Mouse (Mus musculus) common myeloid progenitor, adult 5-6 weeks (primary cell): ENCODE results near the gene Aurkb. TPM values are rescaled to one million over a fixed set of nuclear protein-coding genes. Genes with fewer than 3 reads are reported as not detected.

Source experiments
- ATAC-seq: replicated peaks from 2 replicates; pipeline ENCODE4 v1.8.0; 2016; ENCODE audit warnings: low read depth, mild to moderate bottlenecking, moderate TSS enrichment, inconsistent platforms; ENCODE audit not compliant: poor library complexity, severe bottlenecking
- total RNA-seq: library from RNA; stranded (forward); fragments of 200-1000, 187-1606 nt; gene quantifications from 2 replicates; pipeline ENCODE4 v1.2.3, GENCODE M21; 2017

Gene Aurkb
- total RNA-seq, 1 experiment from 2014 or later: 121 TPM

DNA sequence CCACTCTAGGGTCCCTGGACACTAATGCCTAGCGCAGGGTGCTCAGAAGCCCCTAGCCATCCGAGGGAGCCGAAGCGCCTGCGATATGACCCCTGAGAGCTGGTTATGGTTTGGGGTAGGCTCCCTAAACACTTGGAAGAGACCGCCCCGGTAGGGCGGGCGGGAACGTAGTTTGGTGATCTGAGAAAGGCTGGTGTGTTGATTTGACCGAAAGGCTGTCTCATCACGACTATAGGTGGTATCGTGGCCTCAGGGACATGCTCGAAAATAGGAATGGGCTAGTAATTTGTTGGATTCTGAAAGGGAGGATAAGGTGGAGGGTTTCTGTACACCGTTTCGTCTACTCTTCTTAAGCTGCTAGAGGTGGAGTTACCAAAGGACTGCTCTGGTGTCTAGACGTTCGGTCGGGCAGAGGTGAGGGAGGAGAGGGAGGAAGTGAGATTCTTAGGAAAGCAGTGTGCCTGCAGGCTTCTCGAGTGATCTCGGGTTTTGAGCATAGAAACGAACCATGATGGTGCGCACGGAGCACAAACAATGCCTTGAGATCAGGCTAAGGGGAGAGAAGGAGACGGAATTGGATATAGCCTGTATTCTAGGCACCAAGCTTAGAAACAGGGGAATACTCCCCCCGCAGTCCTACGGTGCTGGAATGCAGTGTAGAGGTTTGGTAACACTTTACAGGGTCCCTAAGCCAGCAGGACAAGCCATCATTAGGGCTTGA, 50.2 kb downstream of the Aurkb start:
- no peak for ATAC-seq

DNA sequence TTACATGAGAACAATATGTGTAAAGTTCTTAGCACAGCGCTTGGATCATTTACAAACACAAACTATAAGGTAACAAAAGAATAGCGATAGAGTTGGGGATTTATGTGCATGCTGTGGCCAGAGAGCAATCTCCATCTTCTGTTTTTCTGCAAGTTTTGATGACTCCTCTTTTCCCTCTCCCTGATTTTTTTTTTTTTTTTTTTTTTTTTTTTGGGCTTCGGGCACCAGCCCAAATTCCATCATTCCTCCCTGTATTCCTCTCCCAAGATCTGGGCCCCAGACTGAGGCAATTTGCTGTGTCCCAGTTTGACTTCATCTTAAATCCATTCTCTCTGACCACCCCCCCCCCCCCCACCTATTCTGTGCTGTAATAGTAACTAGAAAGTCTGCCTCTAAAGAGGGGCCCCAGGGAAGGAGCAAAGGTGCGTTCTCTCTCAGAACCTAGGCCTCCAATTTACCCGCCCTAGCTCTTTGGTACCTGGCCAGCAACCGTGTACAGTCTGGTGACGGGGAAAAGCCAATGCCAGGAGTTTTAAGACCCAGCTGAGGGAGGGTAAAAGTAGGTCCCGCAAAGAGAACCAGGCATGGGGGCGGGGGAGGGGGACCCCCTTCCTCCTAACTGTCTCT, 51.0 kb downstream of the Aurkb start:
- ATAC-seq: no peak

DNA sequence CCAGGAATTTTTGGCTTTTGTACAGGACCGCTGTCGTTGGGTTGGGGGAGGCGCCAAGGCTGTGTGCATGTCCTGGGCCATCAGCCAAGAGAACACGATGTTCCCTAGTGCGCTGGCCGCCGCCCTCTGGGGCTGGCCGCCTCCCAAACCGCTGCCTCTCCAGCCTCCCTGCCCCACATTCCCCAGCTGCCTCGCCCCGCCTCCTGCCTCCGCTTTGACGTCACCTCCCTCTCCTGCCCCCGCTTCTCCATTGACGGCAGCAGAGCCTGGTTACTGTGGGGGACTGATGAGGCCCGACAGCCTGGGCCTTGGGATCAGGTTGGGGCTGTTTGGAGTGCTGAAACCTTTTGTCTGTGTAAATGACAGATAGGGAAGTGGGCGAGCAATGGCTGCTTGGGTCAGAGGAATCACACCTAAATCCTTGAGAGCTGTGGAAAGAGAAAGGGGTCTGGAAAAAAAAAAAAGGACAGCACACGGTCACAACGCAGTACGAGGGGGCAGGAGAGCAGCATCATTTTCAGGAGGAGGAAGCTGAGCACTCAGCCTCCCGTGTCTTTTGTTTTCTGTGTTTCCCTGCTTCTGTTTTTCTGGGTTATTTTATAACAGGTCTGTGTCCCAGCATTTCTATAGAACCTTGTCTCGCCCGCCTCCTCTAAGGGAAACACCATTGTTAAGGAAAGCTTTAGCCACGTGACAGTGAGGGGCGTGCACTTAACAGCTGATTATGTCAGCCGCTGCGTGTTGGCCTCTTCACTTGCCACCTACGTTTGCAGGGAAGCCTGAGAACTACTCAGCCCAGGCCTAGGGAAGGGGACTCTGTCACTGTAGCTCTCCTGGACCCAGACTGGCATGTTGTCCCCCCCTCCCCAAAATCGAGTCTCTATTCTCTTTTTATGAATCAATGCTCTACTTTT, 51.8 kb downstream of the Aurkb start:
- peak; percentile 27 for ATAC-seq

DNA sequence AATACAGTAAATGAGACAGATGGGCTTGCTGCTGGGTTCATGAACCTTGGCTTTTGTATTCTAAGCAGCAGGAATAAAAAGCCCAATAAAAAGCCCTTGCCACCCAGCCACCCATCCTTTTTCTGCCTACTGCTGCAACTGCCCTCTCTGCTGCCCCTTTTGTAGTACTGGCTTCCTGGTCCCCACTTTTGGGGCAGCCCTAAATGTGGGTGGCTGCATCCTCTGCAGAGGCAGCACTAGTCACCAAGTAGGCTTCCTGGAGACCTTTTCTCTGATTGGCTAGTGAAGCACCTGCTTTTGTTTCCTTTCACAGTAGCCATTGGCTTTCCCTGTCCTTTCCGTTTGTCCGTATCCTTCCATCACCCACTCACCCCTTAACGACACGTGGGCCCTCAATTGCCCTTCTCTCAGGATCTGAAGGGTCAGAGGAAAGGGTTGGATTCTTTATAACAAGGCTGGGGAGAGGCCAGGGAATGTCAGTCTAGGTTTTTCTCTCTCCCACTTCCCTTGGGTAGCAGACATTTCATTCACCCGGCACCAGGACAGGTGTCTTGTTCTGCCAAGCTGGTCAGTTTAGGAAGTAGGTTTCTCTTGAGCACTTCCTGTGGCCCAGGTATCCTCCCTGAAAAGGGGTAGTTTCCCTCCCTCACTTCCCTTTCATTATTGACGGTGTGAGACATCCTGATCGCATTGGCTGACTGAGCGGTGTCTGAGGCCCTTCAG, 52.8 kb downstream of the Aurkb start:
- ATAC-seq: no peak

DNA sequence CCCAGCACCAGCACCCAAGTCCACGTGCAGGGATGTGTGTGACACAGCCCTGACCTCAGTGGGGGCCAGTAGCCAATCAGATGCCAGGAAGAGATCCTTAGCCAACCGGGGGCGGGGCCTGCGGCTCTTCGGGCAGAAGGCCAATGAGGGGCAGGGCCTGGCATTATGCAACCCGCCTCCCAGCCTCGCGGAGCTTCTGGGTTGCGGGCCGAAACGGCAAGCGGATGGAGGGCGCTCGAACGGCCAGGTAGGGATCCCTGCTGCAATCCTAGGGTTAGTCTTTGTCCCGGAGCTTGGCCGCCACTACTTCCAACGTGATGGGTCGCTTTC, 53.3 kb downstream of the Aurkb start:
- ATAC-seq: peak; percentile 34

DNA sequence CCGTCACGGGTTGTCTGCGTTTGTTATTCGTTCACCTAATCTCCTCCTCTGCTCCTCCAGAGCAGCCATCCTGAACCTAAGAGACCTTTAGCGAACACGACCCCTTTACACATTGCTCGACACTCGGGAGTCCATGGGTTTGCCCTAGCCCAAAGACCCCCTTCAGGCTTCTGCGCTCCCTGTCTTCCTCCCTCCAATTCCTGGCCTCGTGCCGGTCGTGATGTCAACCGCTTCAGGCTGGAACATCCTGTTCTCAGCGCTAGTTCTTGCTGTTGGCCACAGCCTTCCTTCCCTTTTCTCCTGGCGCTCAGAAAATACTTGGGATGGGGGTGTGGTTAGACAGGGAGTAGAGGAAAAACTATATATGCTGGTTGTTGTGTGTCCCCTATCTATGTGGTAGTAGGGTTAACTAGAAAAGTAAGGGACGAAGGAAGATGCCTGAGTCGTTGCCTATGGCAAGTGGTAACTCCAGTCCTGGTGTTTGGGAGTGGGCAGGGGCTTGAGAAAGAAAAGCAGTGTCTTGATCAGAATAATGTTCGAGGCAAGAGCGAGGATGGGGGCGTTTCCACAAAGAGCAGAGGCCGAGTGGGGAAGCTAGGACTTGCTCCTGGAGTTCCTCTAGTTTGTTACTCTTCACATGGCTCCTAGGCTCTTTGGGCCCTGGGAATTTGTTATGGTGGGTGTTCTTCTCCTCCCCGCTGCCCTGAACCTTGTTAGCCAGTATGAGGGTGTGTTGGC, 53.9 kb downstream of the Aurkb start:
- ATAC-seq: no peak

DNA sequence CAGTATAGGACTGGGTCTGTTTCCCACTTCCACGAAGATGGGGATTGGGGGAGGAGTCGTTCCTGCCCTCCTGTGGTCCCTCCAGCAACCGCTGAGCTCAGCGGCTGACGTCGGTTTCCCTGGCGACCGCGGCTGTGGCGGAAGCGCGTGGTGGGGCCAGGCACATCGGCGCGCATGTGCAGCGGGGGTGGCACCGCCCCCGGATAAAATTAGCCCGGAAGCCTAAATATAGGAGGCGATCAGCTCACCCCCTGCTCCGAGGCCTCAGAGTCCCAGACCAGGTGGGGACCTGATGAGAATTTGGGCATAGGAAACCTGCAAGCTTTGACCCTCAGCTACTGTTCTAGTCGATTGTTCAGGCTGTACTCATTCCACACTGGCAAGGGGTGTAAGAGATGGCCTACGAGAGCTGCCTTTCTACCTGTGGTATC, 54.5 kb downstream of the Aurkb start:
- ATAC-seq: peak; percentile 40

DNA sequence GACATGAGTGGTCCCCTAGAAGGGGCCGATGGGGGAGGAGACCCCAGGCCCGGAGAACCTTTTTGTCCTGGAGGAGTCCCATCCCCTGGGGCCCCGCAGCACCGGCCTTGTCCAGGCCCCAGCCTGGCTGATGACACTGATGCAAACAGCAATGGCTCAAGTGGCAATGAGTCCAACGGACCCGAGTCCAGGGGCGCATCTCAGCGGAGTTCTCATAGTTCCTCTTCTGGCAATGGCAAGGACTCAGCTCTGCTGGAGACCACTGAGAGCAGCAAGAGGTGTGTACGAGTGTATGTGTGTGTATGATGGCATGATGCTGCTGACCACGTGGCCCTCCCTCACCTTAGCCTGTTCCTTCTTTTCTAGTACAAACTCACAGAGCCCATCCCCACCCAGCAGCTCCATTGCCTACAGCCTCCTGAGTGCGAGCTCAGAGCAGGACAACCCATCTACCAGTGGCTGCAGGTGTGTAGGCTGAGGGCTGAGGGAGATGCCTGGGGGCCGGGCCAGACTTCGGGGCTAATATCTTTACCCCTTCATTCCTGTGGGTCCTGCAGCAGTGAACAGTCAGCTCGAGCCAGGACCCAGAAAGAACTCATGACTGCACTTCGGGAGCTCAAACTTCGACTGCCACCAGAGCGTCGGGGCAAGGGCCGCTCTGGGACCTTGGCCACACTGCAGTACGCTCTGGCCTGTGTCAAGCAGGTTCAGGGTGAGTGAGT, 55.4 kb downstream of the Aurkb start:
- no peak for ATAC-seq

Other genes with a start within 250 kb of the Aurkb start
- gene Ndel1, start 173.8 kb upstream of the Aurkb start, total RNA-seq: 36.8 and 38.4 TPM in 2 replicates
- gene Rnf222, start 157.1 kb upstream of the Aurkb start, total RNA-seq: 0.23 TPM in 1 of 2 replicates, not detected in the other
- gene Rpl26, start 144.1 kb upstream of the Aurkb start, total RNA-seq: 5,501 and 6,055 TPM in 2 replicates
- not detected in 2 replicates for gene Odf4, start 118.6 kb upstream of the Aurkb start, total RNA-seq
- 0.14 and 1.1 TPM in 2 replicates for gene Arhgef15, start 88.2 kb upstream of the Aurkb start, total RNA-seq
- 1.4 and 2.1 TPM in 2 replicates for gene Slc25a35, start 77.5 kb upstream of the Aurkb start, total RNA-seq
- 36.7 and 39.4 TPM in 2 replicates for gene Rangrf, start 70.5 kb upstream of the Aurkb start, total RNA-seq
- gene Pfas, start 37.2 kb upstream of the Aurkb start, total RNA-seq: 50.5 and 57.2 TPM in 2 replicates
- 18.0 and 30.8 TPM in 2 replicates for gene Ctc1, start 29.7 kb upstream of the Aurkb start, total RNA-seq
- gene Borcs6, start 14.1 kb downstream of the Aurkb start, total RNA-seq: 4.5 and 5.4 TPM in 2 replicates
- 23.2 and 26.3 TPM in 2 replicates for gene Tmem107, start 25.2 kb downstream of the Aurkb start, total RNA-seq
- gene Vamp2, start 42.8 kb downstream of the Aurkb start, total RNA-seq: 7.1 and 10.0 TPM in 2 replicates
- gene Per1, start 49.6 kb downstream of the Aurkb start, total RNA-seq: 9.3 and 16.9 TPM in 2 replicates
- gene Hes7, start 74.8 kb downstream of the Aurkb start, total RNA-seq: not detected in 2 replicates
- gene 9130213A22Rik, start 76.9 kb downstream of the Aurkb start, total RNA-seq: not detected in 2 replicates
- 6.9 TPM in 1 of 2 replicates, not detected in the other for gene Aloxe3, start 80.2 kb downstream of the Aurkb start, total RNA-seq
- gene Alox12b, start 111.3 kb downstream of the Aurkb start, total RNA-seq: not detected in 2 replicates
- not detected in 2 replicates for gene Alox8, start 152.2 kb downstream of the Aurkb start, total RNA-seq
- gene Gucy2e, start 191.4 kb downstream of the Aurkb start, total RNA-seq: 0.14 TPM in 1 of 2 replicates, not detected in the other